Comparison of ENCODE assay signal across 18 mouse cellular contexts in the genomic region with DNA sequence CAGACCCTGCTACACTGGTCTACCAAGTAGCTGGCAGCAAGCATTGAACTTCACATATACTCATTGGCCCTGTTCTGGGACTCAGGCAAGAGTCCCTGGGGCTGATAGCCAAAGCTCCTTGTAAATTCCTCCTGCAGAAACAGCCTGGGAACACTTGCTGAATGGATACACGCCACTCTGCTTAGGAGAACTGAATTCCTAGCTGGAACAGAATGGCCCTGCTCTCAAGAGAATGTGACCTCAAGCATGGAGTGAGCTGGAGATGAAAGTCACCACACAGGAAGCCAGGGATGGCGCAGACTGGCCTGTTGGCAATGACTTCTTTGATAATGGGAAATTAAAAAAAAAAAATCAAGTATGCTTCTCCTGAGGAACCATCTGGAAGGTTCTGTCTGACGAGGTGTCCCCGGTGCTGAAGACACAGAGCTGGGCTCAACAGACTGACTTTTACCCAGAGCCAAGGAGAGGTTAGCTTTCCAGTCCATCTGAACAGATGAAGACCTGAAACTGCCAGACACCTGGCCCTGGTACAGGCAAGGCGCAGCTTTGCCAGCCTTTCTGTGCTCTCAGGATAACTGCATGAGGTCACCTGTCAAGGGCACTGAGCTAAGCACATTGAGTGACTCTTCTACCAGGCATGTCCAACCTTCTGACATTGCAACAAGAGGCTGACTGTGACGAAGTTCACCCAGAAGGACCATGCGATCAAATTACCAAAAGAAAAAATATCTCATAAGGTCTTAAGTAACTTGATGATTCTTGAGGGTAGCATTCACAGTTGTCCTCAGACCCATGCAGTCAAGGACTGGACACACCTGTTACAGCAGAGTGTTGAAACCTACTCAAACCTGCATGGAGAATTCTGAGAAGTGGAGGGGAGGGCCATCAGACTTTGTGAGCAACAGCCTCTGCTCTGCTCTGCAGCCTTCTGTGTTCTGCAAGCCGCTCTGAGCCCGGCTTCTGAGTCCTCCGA.
DNase-seq lines count a peak whose midpoint lies in the region; ATAC-seq and TF ChIP-seq lines count a peak whose summit lies in the region.
"Had no signal": no experiment of that assay in that cellular context is flagged by ENCODE, and none has a peak within 500 bp of the region (broad histone marks: within the 10 kb centered on the region; RNA-seq: fewer than 3 reads in every experiment).

No protein-coding gene starts in this region.

- no peaks in the 10 kb centered on the region for H3K27me3 ChIP-seq in intestine, embryonic 16.5 days (replicated peaks; ENCODE audit: control insufficient read depth, insufficient read depth, low read length)
- H3K27me3 ChIP-seq: forebrain, embryonic 13.5 days; hindbrain, embryonic 13.5 days had no signal

- H3K4me1 ChIP-seq in intestine, embryonic 16.5 days (ENCODE audit: control insufficient read depth, insufficient read depth, low read length): no peaks in the 10 kb centered on the region
- H3K4me1 ChIP-seq: forebrain, embryonic 13.5 days; hindbrain, embryonic 13.5 days had no signal

- no peak for DNase-seq in gastrocnemius, adult 2 months
- DNase-seq in gastrocnemius, postnatal 25 days: no peak
- DNase-seq in lung, postnatal 36 days: peak; percentile 53
- DNase-seq in lung, postnatal 10 days: no peak
- peak; percentile 41 for DNase-seq in cerebellum, adult 9-11 months
- DNase-seq in urinary bladder, postnatal 36 days (ENCODE audit: low spot score in 2 of 2): no peak
- no peak for DNase-seq in thymus, adult 18-20 months
- DNase-seq: gastrocnemius, postnatal 36 days; liver; lung, embryonic 14.5 days; retina, postnatal 1 day; right cerebral cortex, postnatal 4 days; thymus, postnatal 14 days had no signal

- H3K36me3 ChIP-seq in intestine, embryonic 16.5 days (ENCODE audit: control insufficient read depth, insufficient read depth, low read length): peaks cover 11% of the 10 kb centered on the region; the same call in 1 of the 2 replicates
- H3K36me3 ChIP-seq: hindbrain, embryonic 13.5 days had no signal

- H3K4me3 ChIP-seq in gastrocnemius, adult 2 months: no peak overlapping the region
- H3K4me3 ChIP-seq in intestine, embryonic 16.5 days (ENCODE audit: low read length): no peak overlapping the region
- H3K4me3 ChIP-seq: forebrain, embryonic 13.5 days; hindbrain, embryonic 13.5 days had no signal

- no peak for TF ChIP-seq CTCF in gastrocnemius, adult 2 months (IDR thresholded peaks at IDR 0.05)

- H3K9me3 ChIP-seq in intestine, embryonic 16.5 days (ENCODE audit: control insufficient read depth, low read length): no peaks in the 10 kb centered on the region
- H3K9me3 ChIP-seq: forebrain, embryonic 13.5 days; hindbrain, embryonic 13.5 days had no signal

- no peak for ATAC-seq in intestine, embryonic 16.5 days
- ATAC-seq: forebrain, embryonic 13.5 days; midbrain, embryonic 16.5 days had no signal

- H3K9ac ChIP-seq in intestine, embryonic 16.5 days (ENCODE audit: low read depth, low read length): no peak overlapping the region
- H3K9ac ChIP-seq: forebrain, embryonic 13.5 days; hindbrain, embryonic 13.5 days; lung, embryonic 14.5 days had no signal

- WGBS in intestine, embryonic 16.5 days: 94% methylated on average over 10 of the region's 10 CpGs

- no peak overlapping the region for H3K4me2 ChIP-seq in intestine, embryonic 16.5 days (ENCODE audit: low read depth, low read length)
- H3K4me2 ChIP-seq: forebrain, embryonic 13.5 days; hindbrain, embryonic 13.5 days; lung, embryonic 14.5 days had no signal

- intact Hi-C loops in gastrocnemius, adult 2 months (cut with DNase I): no loop called here

- H3K27ac ChIP-seq in gastrocnemius, adult 2 months: peak overlapping the region; percentile 1; the same call in 1 of the 2 replicates
- no peak overlapping the region for H3K27ac ChIP-seq in intestine, embryonic 16.5 days (ENCODE audit: low read length)
- H3K27ac ChIP-seq: forebrain, embryonic 13.5 days; hindbrain, embryonic 13.5 days; kidney, postnatal 0 days had no signal

Comparison
In these comparisons a context has a peak if more than half of its experiments do, and no peak if none do; other contexts are left out.
1. DNase-seq: peak in lung, postnatal 36 days (single experiment) and cerebellum, adult 9-11 months (single experiment); none in gastrocnemius, adult 2 months (single experiment), gastrocnemius, postnatal 25 days (single experiment), lung, postnatal 10 days (single experiment), urinary bladder, postnatal 36 days (0 of 2) and thymus, adult 18-20 months (0 of 2).